Mouse (Mus musculus) CH12.LX (cell line): ENCODE data around the gene Gm12216. TPM values are rescaled to one million over a fixed set of nuclear protein-coding genes. Genes with fewer than 3 reads are reported as not detected.

Source experiments
- DNase-seq: peaks from one replicate; pipeline ENCODE4 v3.0.0-alpha.2; 2013; ENCODE audit errors: extremely low read depth
- H3K27ac ChIP-seq: 2 replicates; pipeline ENCODE4 v1.5.1; 2012; ENCODE audit warnings: low read depth, mild to moderate bottlenecking, control low read depth, moderate library complexity; ENCODE audit not compliant: insufficient read depth
- H3K27me3 ChIP-seq: replicated peaks from 2 replicates; pipeline ENCODE3; 2012; ENCODE audit warnings: inconsistent platforms
- H3K36me3 ChIP-seq, 2 experiments: replicated peaks in 1 of 2; 2 replicates each; pipeline versions ENCODE3 to v1.6.1; 2012; ENCODE audit warnings: inconsistent platforms in 1 of 2, low read length in 1 of 2, mild to moderate bottlenecking in 1 of 2, mixed read lengths in 1 of 2, moderate library complexity in 1 of 2; ENCODE audit not compliant: control insufficient read depth in 1 of 2, insufficient read depth in 1 of 2
- H3K4me1 ChIP-seq, 2 experiments: 2 replicates each; pipeline ENCODE4 v1.6.1; 2012; ENCODE audit warnings: inconsistent platforms in 1 of 2, moderate library complexity in 1 of 2; ENCODE audit not compliant: insufficient read depth in 2 of 2, control insufficient read depth in 1 of 2
- H3K4me2 ChIP-seq: 2 replicates; pipeline ENCODE4 v1.6.1; 2012; ENCODE audit warnings: low read depth, mild to moderate bottlenecking, control low read depth; ENCODE audit not compliant: poor library complexity, insufficient read depth, severe bottlenecking
- H3K4me3 ChIP-seq, 3 experiments: fragments of 150-350 bp in 1 of 3; sonication (generic) in 1 of 3; replicated peaks in 1 of 3; 2 replicates each; pipeline versions ENCODE3 to v1.5.1; 2011 to 2012; ENCODE audit warnings: low read depth in 2 of 3, low read length in 2 of 3, mild to moderate bottlenecking in 2 of 3, moderate library complexity in 2 of 3, control low read depth in 1 of 3, improper control_type of control experiment in 1 of 3, inconsistent platforms in 1 of 3, mixed read lengths in 1 of 3; ENCODE audit not compliant: poor library complexity in 1 of 3
- H3K79me2 ChIP-seq: replicated peaks from 2 replicates; pipeline ENCODE4 v1.6.1; 2012; ENCODE audit warnings: mild to moderate bottlenecking, moderate library complexity; ENCODE audit not compliant: control insufficient read depth, poor library complexity, insufficient read depth, severe bottlenecking; ENCODE audit errors: extremely low read depth
- H3K9ac ChIP-seq: 2 replicates; pipeline ENCODE4 v1.6.1; 2012; ENCODE audit warnings: low read depth, mild to moderate bottlenecking, control low read depth, moderate library complexity; ENCODE audit not compliant: insufficient read depth
- H3K9me3 ChIP-seq: replicated peaks from 2 replicates; pipeline ENCODE3; 2012; ENCODE audit warnings: low read length, inconsistent platforms, mixed read lengths
- BHLHE40 ChIP-seq: IDR thresholded peaks from 2 replicates; pipeline ENCODE4 v1.6.1; 2011; ENCODE audit warnings: mild to moderate bottlenecking, low read depth, low read length, improper control_type of control experiment
- CTCF ChIP-seq, 2 experiments: IDR thresholded peaks in 1 of 2; conservative IDR thresholded peaks in 1 of 2; 2 replicates each; pipeline ENCODE4 v1.5.1; 2011 to 2012; ENCODE audit warnings: low read depth in 2 of 2, low read length in 2 of 2, improper control_type of control experiment in 1 of 2, inconsistent platforms in 1 of 2, mild to moderate bottlenecking in 1 of 2, moderate library complexity in 1 of 2
- JUN ChIP-seq: IDR thresholded peaks from 2 replicates; pipeline ENCODE4 v1.6.1; 2011; ENCODE audit warnings: low read depth, mild to moderate bottlenecking, low read length, improper control_type of control experiment, moderate library complexity; ENCODE audit not compliant: insufficient read depth
- MAFK ChIP-seq: IDR thresholded peaks from 2 replicates; pipeline ENCODE4 v1.6.1; 2011; ENCODE audit warnings: low read length, improper control_type of control experiment; ENCODE audit not compliant: insufficient replicate concordance
- NELFE ChIP-seq: IDR thresholded peaks from 2 replicates; pipeline ENCODE4 v1.6.1; 2011; ENCODE audit warnings: low read depth, low read length, improper control_type of control experiment
- PAX5 ChIP-seq: IDR thresholded peaks from 2 replicates; pipeline ENCODE4 v1.6.1; 2012; ENCODE audit warnings: low read length, inconsistent platforms, mixed read lengths
- TBP ChIP-seq: conservative IDR thresholded peaks from 2 replicates; pipeline ENCODE4 v1.6.1; 2011; ENCODE audit warnings: low read depth, low read length, improper control_type of control experiment
- TCF12 ChIP-seq: IDR thresholded peaks from 2 replicates; pipeline ENCODE4 v1.6.1; 2014; ENCODE audit warnings: low read depth, mild to moderate bottlenecking, inconsistent platforms, low read length, improper control_type of control experiment
- UBTF ChIP-seq: IDR thresholded peaks from 2 replicates; pipeline ENCODE4 v1.6.1; 2012; ENCODE audit warnings: low read depth, mild to moderate bottlenecking, inconsistent platforms, low read length, improper control_type of control experiment, moderate library complexity
- USF2 ChIP-seq: conservative IDR thresholded peaks from 2 replicates; pipeline ENCODE4 v1.6.1; 2011; ENCODE audit warnings: low read depth, low read length, improper control_type of control experiment
- ZKSCAN1 ChIP-seq: IDR thresholded peaks from 2 replicates; pipeline ENCODE4 v1.6.1; 2012; ENCODE audit warnings: low read depth, inconsistent platforms, low read length, improper control_type of control experiment, borderline replicate concordance
- dilution Hi-C: fragments of 300-500 bp; cut with MboI; formaldehyde crosslinking; loops from 2 replicates; pipeline ENCODE4 v1.14.3; 2020; ENCODE audit warnings: low sequenced_read_pairs; ENCODE audit not compliant: extremely low pct_unique_long_range_greater_than_20kb, extremely low pct_ligation_motif_present
- in situ Hi-C: fragments of 300-500 bp; cut with MboI; formaldehyde crosslinking; loops from 3 replicates; pipeline ENCODE4 v1.14.3; 2019; ENCODE audit warnings: low sequenced_read_pairs, low pct_ligation_motif_present, low pct_unique_long_range_greater_than_20kb, mixed read lengths
- polyA plus RNA-seq: library from polyadenylated mRNA; unstranded; fragments of >175 nt; gene quantifications from 2 replicates; pipeline ENCODE4 v1.2.1, GENCODE M21; 2012; ENCODE audit warnings: low read depth; ENCODE audit not compliant: insufficient read length
- total RNA-seq, 2 experiments: library from RNA; depleted of rRNA; stranded (reverse); fragments of 300-350 nt in 1 of 2; fragments of >200 nt in 1 of 2; gene quantifications; 2 replicates each; pipeline ENCODE4 v1.2.3; 2012 to 2014

Gene Gm12216
- total and polyA plus RNA-seq, 3 experiments: 0.56 to 2.7 (median 0.77) TPM

DNA sequence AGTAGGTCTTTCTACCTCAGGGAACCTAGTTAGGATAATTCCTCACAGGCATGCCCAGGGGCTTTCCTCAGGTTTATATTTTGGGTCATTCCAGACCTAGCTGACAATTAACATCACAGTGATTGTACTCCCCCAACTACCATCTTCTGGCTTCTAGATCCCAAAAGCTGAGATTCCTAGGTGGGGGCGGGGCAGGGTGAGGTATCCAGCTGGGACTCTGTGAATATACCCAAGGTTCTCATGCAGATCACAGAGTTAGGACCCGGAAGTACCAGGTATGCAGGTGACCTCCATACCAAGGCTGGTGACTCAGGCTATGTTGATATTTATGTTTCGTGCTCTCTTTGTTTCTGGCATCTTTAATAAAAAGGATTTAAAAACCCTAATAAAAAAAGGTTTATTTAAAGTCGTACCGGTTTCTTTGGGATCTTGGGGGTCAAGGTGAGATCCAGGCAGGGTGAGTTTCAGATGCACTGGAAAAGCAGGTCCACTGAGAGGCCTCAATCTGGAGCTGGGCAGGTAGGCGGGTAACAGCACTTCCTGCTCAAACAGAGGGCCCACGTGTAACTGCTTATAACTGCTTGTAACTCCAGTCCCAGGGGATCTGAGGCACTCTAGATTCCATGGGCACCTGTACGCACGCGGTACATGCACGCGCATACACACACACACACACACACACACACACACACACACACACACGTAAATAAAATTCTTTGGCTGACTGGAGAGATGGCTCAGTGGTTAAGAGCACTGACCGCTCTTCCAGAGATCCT, 54.3 kb downstream of the Gm12216 start:
- no peak for TF ChIP-seq BHLHE40
- no peak for DNase-seq
- Histone ChIP-seq H3K4me1 (peaks cover 25 to 64% of the 10 kb centered on the region in 2 experiments), H3K27me3 (no peaks in the 10 kb centered on the region), H3K27ac (no peak overlapping the region), H3K79me2 (no peaks in the 10 kb centered on the region), H3K9me3 (no peaks in the 10 kb centered on the region), H3K9ac (no peak overlapping the region), H3K36me3 (no peaks in the 10 kb centered on the region), H3K4me2 (no peak overlapping the region), H3K4me3 (no peak overlapping the region)
- in situ Hi-C loops: no loop called here
- dilution Hi-C loops: no loop called here

DNA sequence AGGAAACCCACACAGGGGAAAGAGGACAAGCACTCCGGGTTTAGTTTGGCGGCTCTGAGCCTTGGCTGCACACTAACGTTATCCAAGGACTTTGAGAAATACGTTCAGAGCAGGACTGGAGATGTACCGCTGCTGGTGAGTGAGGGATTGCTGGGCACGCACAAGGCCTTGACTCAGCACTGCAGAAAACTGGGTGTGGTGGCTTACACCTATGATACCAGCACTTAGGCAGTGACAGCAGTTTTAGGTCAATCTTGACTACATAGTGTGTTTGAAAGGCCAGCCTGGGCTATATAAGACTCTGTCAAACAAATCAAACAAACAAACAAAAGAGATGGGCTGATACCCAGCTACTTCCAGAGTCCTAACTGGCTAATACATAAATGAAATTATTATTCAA, 55.6 kb downstream of the Gm12216 start:
- no peaks in the 10 kb centered on the region for H3K79me2 ChIP-seq
- H3K4me1 ChIP-seq: peaks cover 29 to 60% of the 10 kb centered on the region in 2 experiments
- no peak overlapping the region for H3K27ac ChIP-seq
- no peaks in the 10 kb centered on the region for H3K9me3 ChIP-seq
- DNase-seq: no peak
- H3K36me3 ChIP-seq: no peaks in the 10 kb centered on the region
- H3K4me3 ChIP-seq: no peak overlapping the region
- H3K9ac ChIP-seq: no peak overlapping the region
- no peaks in the 10 kb centered on the region for H3K27me3 ChIP-seq
- dilution Hi-C loops: no loop called here
- TF ChIP-seq TCF12 (no peak), NELFE (no peak), JUN (no peak), UBTF (no peak), ZKSCAN1 (no peak), CTCF (conservative IDR thresholded peaks at IDR 0.05 in 1 of 2, IDR thresholded peaks at IDR 0.05 in 1 of 2; ENCODE audit: low read depth in 2 of 2, low read length in 2 of 2) (no peak), USF2 (no peak)
- H3K4me2 ChIP-seq: no peak overlapping the region
- in situ Hi-C loops: no loop called here

DNA sequence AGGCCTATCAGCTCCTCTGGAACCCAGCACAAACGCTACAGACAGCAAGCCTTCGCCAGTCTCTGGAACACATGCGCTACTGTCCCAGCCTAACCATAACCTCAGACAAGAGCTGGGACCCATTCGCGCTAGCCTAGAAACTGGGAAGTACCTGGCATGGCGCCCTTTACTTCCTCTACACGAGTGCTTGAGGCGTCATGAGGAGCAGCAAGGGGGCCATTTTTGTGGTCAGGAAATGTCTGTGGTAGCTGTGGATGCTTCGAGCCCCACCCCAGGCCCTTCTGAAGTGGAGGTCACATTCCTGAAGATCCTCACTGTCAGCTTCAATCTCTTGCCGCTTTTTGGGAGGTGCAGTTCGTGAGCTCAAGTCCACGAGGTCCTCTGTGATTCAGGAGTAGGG, 56.0 kb downstream of the Gm12216 start:
- Histone ChIP-seq H3K9ac (no peak overlapping the region), H3K9me3 (no peaks in the 10 kb centered on the region), H3K4me3 (no peak overlapping the region), H3K4me1 (peaks cover 32 to 63% of the 10 kb centered on the region in 2 experiments), H3K27ac (no peak overlapping the region), H3K36me3 (no peaks in the 10 kb centered on the region), H3K79me2 (no peaks in the 10 kb centered on the region), H3K27me3 (no peaks in the 10 kb centered on the region), H3K4me2 (no peak overlapping the region)
- in situ Hi-C loops (no loop called here), dilution Hi-C loops (no loop called here)
- no peak for DNase-seq
- TF ChIP-seq TCF12: no peak
- no peak for TF ChIP-seq NELFE
- no peak for TF ChIP-seq CTCF (conservative IDR thresholded peaks at IDR 0.05 in 1 of 2, IDR thresholded peaks at IDR 0.05 in 1 of 2; ENCODE audit: low read depth in 2 of 2, low read length in 2 of 2)
- no peak for TF ChIP-seq TBP
- no peak for TF ChIP-seq MAFK
- TF ChIP-seq UBTF: no peak
- TF ChIP-seq PAX5: no peak
